Mouse (Mus musculus) ES-CJ7 (cell line): ENCODE results near the gene Zkscan4.
A peak's percentile ranks its signal among the peaks of the same experiment; 100 is the strongest.

Experiments used
- DNase-seq: peaks from one replicate; pipeline ENCODE4 v3.0.0; 2011; ENCODE audit warnings: low read depth, low spot score

Gene Zkscan4

GRCm38 (mm10) chr13:21506221-21506649 lies 27.5 kb downstream of the Zkscan4 start:
- peak; percentile 88 for DNase-seq

GRCm38 (mm10) chr13:21530136-21530535 lies 51.4 kb downstream of the Zkscan4 start:
- DNase-seq = no peak

GRCm38 (mm10) chr13:21530781-21531201 lies 52.1 kb downstream of the Zkscan4 start, which contains the start of gene Zkscan8:
TSS of gene Zkscan8 (minus strand) at chr13:21531120.
- peak; percentile 91 for DNase-seq
